Mouse (Mus musculus) stomach, postnatal 0 days (tissue): ENCODE measurements at regions not wholly inside any gene's neighbourhood (a gene's known extent, or its start where the extent isn't known, plus 50 kb on each side); places are given as distances from the start of the nearest gene placed in this dataset.

Experiments
- CTCF ChIP-seq: IDR thresholded peaks from 2 replicates; pipeline ENCODE4 v1.5.1; 2016; ENCODE audit warnings: antibody characterized with exemption, low read depth, mild to moderate bottlenecking, moderate library complexity
- EP300 ChIP-seq: optimal IDR thresholded peaks from 2 replicates; pipeline ENCODE3; 2016; ENCODE audit warnings: antibody characterized with exemption

DNA sequence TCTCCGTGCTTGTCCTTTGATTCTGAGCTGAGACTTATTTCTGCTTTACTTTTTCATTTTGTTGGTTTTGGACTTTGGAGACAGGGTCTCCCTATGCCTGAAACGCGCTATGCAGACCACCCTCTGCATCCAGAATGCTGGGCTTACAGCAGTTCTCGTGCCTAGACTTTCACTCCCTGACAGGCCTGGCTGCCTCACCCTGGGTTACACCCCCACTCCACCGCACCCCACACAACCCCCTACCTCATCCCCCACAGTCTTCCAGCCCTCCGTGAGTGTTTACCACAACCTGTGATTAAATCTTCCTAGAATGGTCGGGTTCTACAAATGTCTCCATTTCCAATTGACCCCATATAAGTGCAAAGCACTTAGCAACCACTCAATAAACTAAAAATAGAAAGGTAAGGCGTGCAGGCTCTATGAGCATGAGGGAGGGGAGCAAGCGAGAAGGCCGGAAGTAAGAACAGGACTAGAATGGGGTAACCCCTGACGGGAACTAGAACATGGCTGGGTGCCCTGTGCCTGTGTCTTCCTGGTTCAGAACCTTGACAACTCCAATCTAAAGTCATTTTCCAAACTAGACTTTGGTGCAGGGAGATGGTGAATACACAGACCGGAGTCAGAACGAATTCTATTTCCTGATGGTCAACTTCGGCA is 131.2 kb upstream of the Lef1 start:
- TF ChIP-seq EP300 (no peak), CTCF (no peak)
